Mouse (Mus musculus) liver, embryonic 15.5 days (tissue): ENCODE results near the gene Wwox. TPM values are rescaled to one million over a fixed set of nuclear protein-coding genes. Genes with fewer than 3 reads are reported as not detected.

Experiments used
- ATAC-seq: fragments of 200-750 bp; cut with Nextera tagmentation; 2 replicates; pipeline ENCODE4 v1.8.0; 2017; ENCODE audit warnings: moderate number of reproducible peaks, mild to moderate bottlenecking, moderate library complexity; ENCODE audit not compliant: insufficient read depth
- H3K27ac ChIP-seq: fragments of 300-500 bp; sonication (generic); replicated peaks from 2 replicates; pipeline ENCODE4 v1.5.1; 2015; ENCODE audit warnings: mild to moderate bottlenecking, inconsistent platforms
- H3K27me3 ChIP-seq: fragments of 300-500 bp; sonication (generic); 2 replicates; pipeline ENCODE4 v1.6.1; 2015; ENCODE audit warnings: mild to moderate bottlenecking, inconsistent platforms
- H3K36me3 ChIP-seq: fragments of 300-500 bp; sonication (generic); replicated peaks from 2 replicates; pipeline ENCODE4 v1.6.1; 2015; ENCODE audit warnings: moderate library complexity, mild to moderate bottlenecking, inconsistent platforms
- H3K4me1 ChIP-seq: fragments of 300-500 bp; sonication (generic); replicated peaks from 2 replicates; pipeline ENCODE4 v1.6.1; 2015; ENCODE audit warnings: inconsistent platforms
- H3K4me2 ChIP-seq: fragments of 300-500 bp; sonication (generic); 2 replicates; pipeline ENCODE4 v1.6.1; 2015; ENCODE audit warnings: moderate library complexity, mild to moderate bottlenecking, inconsistent platforms
- H3K4me3 ChIP-seq: fragments of 300-500 bp; sonication (generic); replicated peaks from 2 replicates; pipeline ENCODE4 v1.5.1; 2015; ENCODE audit warnings: mild to moderate bottlenecking, inconsistent platforms
- H3K9ac ChIP-seq: fragments of 300-500 bp; sonication (generic); 2 replicates; pipeline ENCODE4 v1.6.1; 2015; ENCODE audit warnings: moderate library complexity, mild to moderate bottlenecking, inconsistent platforms
- H3K9me3 ChIP-seq: fragments of 300-500 bp; sonication (generic); replicated peaks from 2 replicates; pipeline ENCODE4 v1.6.1; 2016; ENCODE audit warnings: inconsistent platforms
- WGBS: fragments of 180-500 bp; shearing (Covaris S2); methylation state at CpG from one replicate; pipeline ENCODE4 v1.1.7; 2015; ENCODE audit warnings: mixed read lengths; ENCODE audit not compliant: insufficient replicate concordance; 5-methylcytosine and 5-hydroxymethylcytosine counted together
- polyA plus RNA-seq: library from polyadenylated mRNA; unstranded; fragments of >200 nt; fragmentation: Nextera tagmentation; extraction: Ambion mirVana; gene quantifications from 2 replicates; pipeline ENCODE4 v1.2.1, GENCODE M21; 2015

Gene Wwox
- polyA plus RNA-seq, 1 experiment from 2014 or later, result 3.5 TPM

DNA sequence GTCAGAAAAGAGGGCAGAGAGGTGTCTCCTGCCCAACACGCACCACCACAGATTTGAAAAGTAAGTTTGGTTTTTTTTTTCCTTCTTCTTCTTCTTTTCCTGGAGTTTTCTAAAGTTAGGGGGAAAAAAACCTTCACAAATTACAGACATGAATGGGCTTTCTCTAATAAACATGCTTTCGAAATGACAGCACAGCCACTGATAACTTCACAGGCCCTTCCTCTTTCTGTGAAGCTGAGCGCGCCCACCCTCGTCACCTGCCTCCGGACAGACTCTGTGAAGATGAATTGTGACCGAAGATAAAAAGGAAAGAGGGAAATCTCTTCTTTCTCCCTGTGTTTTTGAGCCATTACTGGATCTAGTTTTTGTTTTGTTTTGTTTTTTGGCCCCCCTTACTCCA lies 469.1 kb downstream of the Wwox start:
- Histone ChIP-seq H3K9ac (no peak overlapping the region), H3K9me3 (no peaks in the 10 kb centered on the region), H3K4me2 (no peak overlapping the region), H3K27me3 (no peaks in the 10 kb centered on the region), H3K27ac (no peak overlapping the region), H3K4me1 (no peaks in the 10 kb centered on the region), H3K4me3 (no peak overlapping the region), H3K36me3 (no peaks in the 10 kb centered on the region)
- ATAC-seq, result no peak
- WGBS, result 20% methylated on average over 7 of the region's 7 CpGs

DNA sequence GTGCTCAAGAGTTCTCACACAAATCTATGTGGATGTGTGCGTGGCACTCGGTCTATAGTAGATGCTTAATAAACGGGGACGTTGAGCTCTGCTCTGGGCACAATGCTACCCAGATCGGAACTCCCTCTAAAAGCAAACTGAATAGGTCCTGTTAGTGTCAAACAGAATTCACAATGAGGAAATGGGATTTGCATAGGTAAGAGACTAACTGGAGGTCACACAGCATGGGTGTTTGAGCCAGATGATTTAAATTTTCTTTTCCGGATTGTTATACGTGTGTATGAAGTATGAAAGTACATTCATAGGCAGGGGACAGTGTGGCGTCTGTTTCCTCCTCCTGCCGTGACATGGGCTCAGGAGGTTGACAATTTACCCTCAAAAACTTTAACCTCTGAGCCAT lies 469.7 kb downstream of the Wwox start:
- Histone ChIP-seq H3K4me1 (no peaks in the 10 kb centered on the region), H3K9me3 (no peaks in the 10 kb centered on the region), H3K9ac (no peak overlapping the region), H3K4me3 (no peak overlapping the region), H3K4me2 (no peak overlapping the region), H3K27ac (no peak overlapping the region), H3K27me3 (no peaks in the 10 kb centered on the region), H3K36me3 (no peaks in the 10 kb centered on the region)
- 62% methylated on average over 9 of the region's 9 CpGs for WGBS
- ATAC-seq, result no peak

DNA sequence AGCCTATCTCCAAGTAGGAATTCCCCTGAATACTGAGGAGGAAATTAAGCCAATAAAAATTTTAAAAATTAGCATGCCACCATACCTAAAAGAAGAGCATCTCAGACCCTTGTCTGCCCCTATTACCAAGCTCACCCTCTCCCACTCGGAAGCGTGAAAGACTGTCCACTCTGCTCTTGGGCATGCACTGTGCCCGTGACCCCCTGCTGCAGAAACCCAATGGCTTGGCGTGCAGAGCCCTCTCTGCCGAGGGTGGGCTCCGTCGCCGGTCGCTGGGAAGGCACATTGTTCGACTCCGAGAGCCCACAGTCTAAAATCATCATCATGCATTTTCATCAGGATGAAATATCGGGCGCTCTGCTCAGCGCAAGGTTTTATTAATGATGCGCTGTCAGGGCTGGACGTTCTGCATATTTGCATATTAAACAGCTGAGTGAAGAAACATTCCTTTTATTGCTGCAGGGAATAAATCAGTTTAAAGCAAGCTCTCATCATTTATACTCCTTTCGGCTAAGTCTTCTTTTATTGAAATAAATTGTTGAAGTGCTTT lies 471.7 kb downstream of the Wwox start:
- 81% methylated on average over 17 of the region's 17 CpGs for WGBS
- Histone ChIP-seq H3K27ac (no peak overlapping the region), H3K9me3 (no peaks in the 10 kb centered on the region), H3K4me3 (no peak overlapping the region), H3K36me3 (no peaks in the 10 kb centered on the region), H3K4me2 (no peak overlapping the region), H3K9ac (no peak overlapping the region), H3K27me3 (no peaks in the 10 kb centered on the region), H3K4me1 (no peaks in the 10 kb centered on the region)
- ATAC-seq, result no peak

DNA sequence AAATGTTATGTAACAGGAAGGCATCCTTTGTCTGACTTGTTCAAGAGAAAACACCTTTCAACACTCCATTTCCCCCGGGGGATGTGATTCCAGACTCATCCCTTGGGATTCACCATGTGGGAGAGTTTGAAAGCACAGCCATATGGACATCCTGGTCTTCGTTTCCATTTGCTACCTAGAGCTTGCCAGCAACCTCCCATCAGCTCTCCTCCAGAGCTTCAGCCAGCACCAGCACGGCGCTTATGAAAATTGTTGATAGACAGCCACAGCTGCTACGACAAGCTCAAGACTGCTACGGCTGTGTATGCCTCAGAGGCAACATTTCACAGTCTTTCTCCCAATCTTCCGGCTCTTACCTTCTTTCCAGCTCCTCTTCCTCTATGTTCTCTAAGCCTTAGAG lies 484.2 kb downstream of the Wwox start:
- Histone ChIP-seq H3K4me3 (no peak overlapping the region), H3K9ac (no peak overlapping the region), H3K4me1 (no peaks in the 10 kb centered on the region), H3K36me3 (no peaks in the 10 kb centered on the region), H3K27ac (no peak overlapping the region), H3K27me3 (no peaks in the 10 kb centered on the region), H3K4me2 (no peak overlapping the region), H3K9me3 (no peaks in the 10 kb centered on the region)
- WGBS, result 66% methylated on average over 7 of the region's 7 CpGs
- ATAC-seq, result no peak

DNA sequence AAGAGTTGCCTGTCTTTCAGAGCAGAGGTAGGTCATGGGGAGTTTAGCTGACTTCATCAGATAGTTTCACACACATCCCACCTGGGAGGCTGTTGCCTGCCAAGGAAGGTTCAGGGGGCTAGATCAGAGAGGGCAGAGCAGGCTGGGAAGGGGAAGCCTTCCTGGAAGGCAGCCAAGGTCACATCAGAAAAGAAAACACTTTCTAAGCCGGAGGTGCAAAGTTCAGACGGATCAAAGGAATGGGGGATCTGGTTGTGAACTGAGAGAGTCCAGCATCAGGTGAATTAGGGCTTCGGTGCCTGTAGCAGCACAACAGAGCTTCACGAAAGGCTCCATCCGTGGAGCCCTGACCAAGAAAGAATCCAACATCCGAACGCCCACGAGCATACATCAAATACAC lies 488.0 kb downstream of the Wwox start:
- H3K4me3 ChIP-seq, result no peak overlapping the region
- no peaks in the 10 kb centered on the region for H3K36me3 ChIP-seq
- ATAC-seq, result no peak
- H3K9ac ChIP-seq, result no peak overlapping the region
- H3K9me3 ChIP-seq, result no peaks in the 10 kb centered on the region
- WGBS, result 62% methylated on average over 8 of the region's 8 CpGs
- no peak overlapping the region for H3K4me2 ChIP-seq
- H3K4me1 ChIP-seq, result no peaks in the 10 kb centered on the region
- no peaks in the 10 kb centered on the region for H3K27me3 ChIP-seq
- H3K27ac ChIP-seq, result no peak overlapping the region

DNA sequence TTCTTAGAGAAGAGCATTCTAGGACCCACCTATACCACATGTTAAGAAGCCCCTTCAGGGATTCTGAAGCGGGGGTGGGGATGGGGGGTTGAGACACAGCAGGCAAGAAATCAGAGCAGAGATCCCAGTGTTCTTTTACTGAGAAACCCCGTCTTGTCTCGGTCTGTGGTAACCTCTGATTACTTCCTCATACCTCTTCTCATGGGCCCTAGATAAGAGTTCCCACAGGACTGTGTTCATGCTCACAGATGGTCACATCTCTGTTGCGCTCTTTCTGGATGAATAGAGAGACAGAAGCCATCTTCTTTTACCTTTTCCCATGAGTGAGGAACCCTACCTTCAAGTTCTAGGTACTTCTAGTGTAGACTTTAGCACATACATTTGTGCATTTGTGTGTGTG lies 488.5 kb downstream of the Wwox start:
- no peak overlapping the region for H3K9ac ChIP-seq
- no peaks in the 10 kb centered on the region for H3K9me3 ChIP-seq
- H3K4me2 ChIP-seq, result no peak overlapping the region
- no peaks in the 10 kb centered on the region for H3K27me3 ChIP-seq
- H3K36me3 ChIP-seq, result no peaks in the 10 kb centered on the region
- WGBS, result 33% methylated on average over 4 of the region's 4 CpGs
- H3K4me3 ChIP-seq, result no peak overlapping the region
- H3K4me1 ChIP-seq, result no peaks in the 10 kb centered on the region
- H3K27ac ChIP-seq, result no peak overlapping the region
- no peak for ATAC-seq

DNA sequence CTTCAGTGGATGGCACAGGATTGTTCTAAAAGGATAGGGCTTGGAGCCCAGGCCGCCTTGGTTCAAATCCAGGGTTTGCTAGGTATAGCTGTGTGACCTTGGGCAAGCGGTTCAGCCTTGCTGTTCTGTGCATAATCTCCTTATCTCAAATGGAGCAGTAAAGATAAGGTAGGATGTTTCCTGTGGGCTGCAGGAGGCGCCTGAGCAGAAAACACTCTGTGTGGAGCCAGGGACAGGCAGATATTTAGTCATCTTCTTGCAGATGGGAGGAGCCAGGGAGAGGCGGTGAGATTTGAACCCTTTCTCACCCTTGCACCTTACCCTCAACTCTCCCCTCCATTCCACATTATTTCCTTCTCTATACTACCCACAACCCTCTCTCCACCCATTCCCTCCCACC lies 490.1 kb downstream of the Wwox start:
- WGBS, result 44% methylated on average over 4 of the region's 4 CpGs

DNA sequence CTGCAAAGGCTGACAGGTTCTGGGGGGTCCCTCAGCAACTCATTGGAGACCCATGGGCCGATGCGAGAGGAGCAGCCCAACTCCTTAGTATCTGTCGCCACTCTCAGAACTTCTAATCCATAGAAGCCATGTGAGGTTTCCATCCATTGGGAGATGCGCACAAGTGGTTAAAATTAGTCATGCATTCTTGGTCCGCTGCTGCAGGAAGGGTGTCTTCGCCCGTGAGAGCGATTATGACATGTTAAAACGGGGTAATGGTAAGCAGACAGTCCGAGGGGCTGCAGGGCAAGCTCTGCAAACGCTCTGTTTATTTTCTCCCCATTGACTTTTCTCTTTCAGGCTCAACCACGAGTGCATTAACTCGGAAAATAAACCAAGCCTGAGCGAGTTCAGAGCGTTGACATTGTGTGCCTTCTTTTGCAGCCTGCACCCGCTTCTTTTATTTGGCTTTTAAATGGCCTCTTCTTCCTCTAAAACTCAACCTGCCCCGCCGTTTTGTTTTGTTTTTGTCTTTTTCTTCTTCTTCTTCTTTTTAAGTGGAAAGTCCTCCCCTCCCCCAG lies 492.7 kb downstream of the Wwox start:
- no peaks in the 10 kb centered on the region for H3K9me3 ChIP-seq
- WGBS, result 58% methylated on average over 18 of the region's 18 CpGs
- H3K4me2 ChIP-seq, result no peak overlapping the region
- no peak for ATAC-seq
- no peak overlapping the region for H3K9ac ChIP-seq
- no peaks in the 10 kb centered on the region for H3K4me1 ChIP-seq
- H3K36me3 ChIP-seq, result no peaks in the 10 kb centered on the region
- H3K27ac ChIP-seq, result no peak overlapping the region
- no peak overlapping the region for H3K4me3 ChIP-seq
- no peaks in the 10 kb centered on the region for H3K27me3 ChIP-seq

More for the DNA sequence above, 490.1 kb downstream of the Wwox start:
- H3K9ac ChIP-seq, result no peak overlapping the region
- no peaks in the 10 kb centered on the region for H3K9me3 ChIP-seq
- no peaks in the 10 kb centered on the region for H3K27me3 ChIP-seq
- H3K4me1 ChIP-seq, result no peaks in the 10 kb centered on the region
- H3K4me2 ChIP-seq, result no peak overlapping the region
- no peak overlapping the region for H3K4me3 ChIP-seq
- no peaks in the 10 kb centered on the region for H3K36me3 ChIP-seq
- no peak for ATAC-seq
- H3K27ac ChIP-seq, result no peak overlapping the region

DNA sequence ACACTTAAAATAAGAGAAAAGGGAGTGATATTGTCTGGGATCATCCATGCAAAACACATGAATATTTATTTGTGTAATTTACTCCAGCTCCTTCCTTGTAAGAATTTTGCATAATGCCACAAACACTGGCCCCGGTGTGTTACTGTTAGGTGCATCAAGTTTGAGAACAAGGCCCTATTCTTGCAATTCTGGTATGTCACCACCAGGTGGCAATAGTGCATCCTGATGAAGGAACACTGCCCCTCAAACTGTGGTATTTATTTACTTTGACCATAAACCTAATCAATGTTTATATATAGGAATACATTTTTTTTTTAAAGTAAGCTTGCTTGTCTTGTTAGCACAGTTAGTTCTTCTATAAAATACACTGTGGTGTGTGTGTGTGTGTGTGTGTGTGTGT lies 493.8 kb downstream of the Wwox start:
- H3K27me3 ChIP-seq, result no peaks in the 10 kb centered on the region
- H3K4me2 ChIP-seq, result no peak overlapping the region
- ATAC-seq, result no peak
- WGBS, result 86% methylated on average over 1 of the region's 1 CpGs
- no peaks in the 10 kb centered on the region for H3K9me3 ChIP-seq
- H3K9ac ChIP-seq, result no peak overlapping the region
- H3K36me3 ChIP-seq, result no peaks in the 10 kb centered on the region
- H3K27ac ChIP-seq, result no peak overlapping the region
- H3K4me3 ChIP-seq, result no peak overlapping the region
- no peaks in the 10 kb centered on the region for H3K4me1 ChIP-seq

DNA sequence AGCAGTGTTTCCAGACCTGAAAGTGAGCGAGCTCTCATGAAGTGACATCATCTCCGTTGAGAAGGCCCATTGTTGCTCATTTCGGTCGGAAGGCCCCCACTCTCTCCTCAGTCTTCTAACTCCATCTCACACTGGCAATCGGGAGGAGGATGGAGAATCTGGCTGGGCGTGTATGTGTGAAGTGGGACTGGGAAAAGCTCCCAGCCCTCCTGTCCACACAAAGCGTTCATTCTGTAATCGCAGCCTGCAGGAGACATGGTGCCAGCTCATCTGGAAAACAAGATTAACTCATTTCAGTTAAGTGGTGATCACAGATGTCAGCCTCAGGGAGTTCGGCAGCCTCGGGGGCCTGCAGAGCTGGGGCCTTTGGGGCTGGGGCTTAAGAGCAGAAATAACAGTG lies 497.4 kb downstream of the Wwox start:
- H3K27me3 ChIP-seq, result no peaks in the 10 kb centered on the region
- no peaks in the 10 kb centered on the region for H3K9me3 ChIP-seq
- no peak overlapping the region for H3K4me3 ChIP-seq
- no peak for ATAC-seq
- H3K27ac ChIP-seq, result no peak overlapping the region
- H3K9ac ChIP-seq, result no peak overlapping the region
- WGBS, result 46% methylated on average over 10 of the region's 10 CpGs
- no peaks in the 10 kb centered on the region for H3K4me1 ChIP-seq
- no peak overlapping the region for H3K4me2 ChIP-seq
- H3K36me3 ChIP-seq, result no peaks in the 10 kb centered on the region

DNA sequence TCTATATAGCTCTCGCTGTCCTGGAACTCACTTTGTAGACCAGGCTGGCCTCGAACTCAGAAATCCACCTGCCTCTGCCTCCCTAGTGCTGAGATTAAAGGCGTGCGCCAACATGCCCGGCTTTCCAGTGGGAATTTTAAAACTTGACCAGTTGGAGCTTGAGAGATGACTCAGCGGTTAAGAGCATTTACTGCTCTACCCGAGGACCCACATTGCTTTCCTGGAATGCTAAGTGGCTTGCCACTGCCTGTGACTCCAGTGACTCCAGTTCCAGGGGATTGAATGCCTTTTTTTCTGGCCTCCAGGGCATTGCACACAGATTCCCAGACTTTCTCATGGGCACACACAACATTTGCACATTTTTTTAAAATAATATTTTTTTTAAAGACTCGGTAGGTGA lies 499.9 kb downstream of the Wwox start:
- no peak overlapping the region for H3K4me3 ChIP-seq
- no peaks in the 10 kb centered on the region for H3K36me3 ChIP-seq
- no peaks in the 10 kb centered on the region for H3K27me3 ChIP-seq
- 62% methylated on average over 8 of the region's 8 CpGs for WGBS
- no peak overlapping the region for H3K4me2 ChIP-seq
- H3K4me1 ChIP-seq, result no peaks in the 10 kb centered on the region
- no peak overlapping the region for H3K27ac ChIP-seq
- no peak overlapping the region for H3K9ac ChIP-seq
- ATAC-seq, result no peak
- H3K9me3 ChIP-seq, result no peaks in the 10 kb centered on the region

DNA sequence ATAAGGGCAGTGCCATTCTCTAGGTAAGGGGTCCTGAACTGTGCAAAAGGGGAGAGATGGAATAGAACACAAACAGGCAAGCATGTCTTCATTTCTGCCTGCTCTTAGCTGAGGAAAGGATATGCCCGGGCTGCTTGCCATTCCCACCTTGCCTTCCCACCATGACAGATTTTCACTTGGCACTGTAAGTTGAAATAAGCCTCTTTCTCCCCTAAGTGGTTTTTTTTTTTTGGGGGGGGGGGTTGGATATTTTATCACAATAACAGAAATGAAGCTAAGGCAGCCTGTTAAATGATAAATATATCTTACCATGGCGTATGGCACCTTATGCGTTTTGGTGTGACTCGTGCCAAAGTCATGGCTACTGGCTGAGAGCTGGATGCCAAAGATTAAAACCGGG lies 501.6 kb downstream of the Wwox start:
- ATAC-seq, result no peak
- H3K36me3 ChIP-seq, result no peaks in the 10 kb centered on the region
- no peak overlapping the region for H3K4me3 ChIP-seq
- WGBS, result 69% methylated on average over 5 of the region's 5 CpGs
- no peak overlapping the region for H3K9ac ChIP-seq
- no peaks in the 10 kb centered on the region for H3K27me3 ChIP-seq
- H3K9me3 ChIP-seq, result no peaks in the 10 kb centered on the region
- H3K27ac ChIP-seq, result no peak overlapping the region
- no peak overlapping the region for H3K4me2 ChIP-seq
- no peaks in the 10 kb centered on the region for H3K4me1 ChIP-seq
